Mouse (Mus musculus): ENCODE data around the gene Olfr805. TPM values are rescaled to one million over a fixed set of nuclear protein-coding genes. Genes with fewer than 3 reads are reported as not detected.

Olfr805 gene
- total RNA-seq (2021): not detected
- long read RNA-seq, experiment 1: 0 reads
- long read RNA-seq, experiment 2: 0 reads

DNA sequence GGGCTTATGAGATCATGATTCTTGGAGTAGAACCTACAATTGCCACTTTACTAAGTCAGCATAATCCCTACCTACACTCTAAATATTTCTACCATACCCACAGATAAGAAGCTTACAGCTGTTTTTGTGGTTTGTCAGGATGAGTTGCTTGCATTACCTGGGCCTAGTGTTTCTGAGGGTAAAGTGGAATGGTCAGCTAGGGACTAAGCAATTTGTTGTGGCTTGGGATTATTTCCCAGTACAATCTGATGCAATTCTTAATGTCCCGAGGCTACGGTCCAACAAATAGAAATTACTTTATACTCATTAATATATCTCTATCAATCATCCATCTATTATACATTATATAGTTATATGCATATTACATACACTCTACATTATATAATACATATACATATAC, at the start of gene Olfr805:
Gene Olfr805, minus strand, starts transcription at position 101 of the 400 bp plus-strand sequence.
- no peak for DNase-seq (ENCODE audit: low spot score in 2 of 2)

DNA sequence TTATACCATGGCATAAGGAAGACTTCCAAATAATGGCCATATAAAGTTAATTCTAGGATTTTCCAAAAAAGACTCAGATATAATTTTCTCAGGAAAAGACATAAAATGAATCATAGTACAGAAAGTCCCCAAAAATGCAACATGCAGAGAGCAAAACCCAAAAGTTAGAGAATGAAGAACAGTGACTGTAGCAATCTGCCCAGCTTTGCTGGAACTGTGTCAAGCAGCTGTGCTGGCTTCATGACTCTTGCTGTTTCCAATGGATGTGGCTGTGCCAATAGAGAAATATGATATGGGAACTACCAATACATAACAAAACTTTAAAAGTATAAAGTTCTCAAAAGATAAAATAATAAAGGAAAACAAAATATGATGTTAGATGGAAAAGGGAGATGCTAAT, 48.9 kb upstream of the Olfr805 start:
- DNase-seq (ENCODE audit: low spot score in 2 of 2): no peak

DNA sequence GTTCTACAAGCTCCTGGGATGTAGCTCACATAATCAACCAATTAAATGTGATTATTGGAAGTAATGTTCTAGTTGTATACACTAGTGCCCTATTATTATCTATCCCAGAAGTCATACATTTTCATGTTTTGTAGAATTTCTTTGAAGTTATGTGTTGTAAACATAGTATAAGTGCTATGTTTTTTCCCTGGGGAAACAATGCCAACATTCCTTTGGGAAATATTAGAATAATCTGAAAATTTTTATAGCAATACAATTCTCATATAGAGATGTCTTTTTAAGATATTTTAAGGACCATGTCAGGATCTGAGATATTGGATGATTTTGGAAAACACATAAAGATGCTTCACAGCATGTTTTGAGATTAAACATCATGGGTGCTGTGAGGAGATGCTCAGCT, 45.2 kb upstream of the Olfr805 start, which contains the start of gene Olfr809:
Gene Olfr809, plus strand, starts transcription at position 301 of the 400 bp plus-strand sequence.
- DNase-seq (ENCODE audit: low spot score in 2 of 2): no peak

DNA sequence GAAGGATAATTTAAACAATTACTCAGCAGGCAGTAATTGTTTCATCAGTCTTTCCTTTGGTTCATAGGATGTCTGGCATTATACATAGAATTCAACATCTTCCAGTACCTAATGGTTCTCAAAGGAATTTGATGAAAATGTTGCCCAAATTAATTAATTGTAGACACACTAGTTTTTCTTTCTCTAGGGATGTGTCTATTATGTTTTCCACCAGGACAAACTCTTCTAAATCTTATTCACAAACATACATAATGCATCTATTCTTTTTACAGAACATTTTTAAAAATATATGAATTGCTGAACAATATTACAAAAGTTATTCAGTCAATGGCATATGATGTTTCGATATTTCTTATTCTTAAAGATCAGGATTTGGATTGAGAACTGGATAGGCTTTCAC, 36.0 kb upstream of the Olfr805 start, which contains the start of gene Olfr808:
Gene Olfr808, plus strand, starts transcription at position 301 of the 400 bp plus-strand sequence.
- DNase-seq (ENCODE audit: low spot score in 2 of 2): no peak

DNA sequence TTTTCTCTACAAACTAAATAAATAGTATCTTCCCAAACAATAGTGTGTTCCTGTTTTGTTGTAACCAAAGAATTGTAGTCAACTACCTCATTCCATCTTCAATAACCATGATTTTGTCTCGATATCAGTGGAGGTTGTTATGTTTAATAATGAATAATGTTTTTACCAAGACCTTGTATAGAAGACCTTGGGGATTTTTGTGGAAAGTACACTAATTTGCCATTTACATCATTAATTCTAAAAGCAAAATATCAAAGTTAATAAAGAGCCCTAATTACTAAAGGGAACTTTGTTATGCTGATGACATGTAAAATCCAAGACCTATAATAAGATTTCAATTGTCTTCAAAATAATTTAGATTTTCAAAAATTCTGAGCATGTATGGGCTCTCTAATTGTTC, 28.5 kb upstream of the Olfr805 start, which contains the start of gene Olfr807:
Gene Olfr807, minus strand, starts transcription at position 101 of the 400 bp plus-strand sequence.
- no peak for DNase-seq (ENCODE audit: low spot score in 2 of 2)

DNA sequence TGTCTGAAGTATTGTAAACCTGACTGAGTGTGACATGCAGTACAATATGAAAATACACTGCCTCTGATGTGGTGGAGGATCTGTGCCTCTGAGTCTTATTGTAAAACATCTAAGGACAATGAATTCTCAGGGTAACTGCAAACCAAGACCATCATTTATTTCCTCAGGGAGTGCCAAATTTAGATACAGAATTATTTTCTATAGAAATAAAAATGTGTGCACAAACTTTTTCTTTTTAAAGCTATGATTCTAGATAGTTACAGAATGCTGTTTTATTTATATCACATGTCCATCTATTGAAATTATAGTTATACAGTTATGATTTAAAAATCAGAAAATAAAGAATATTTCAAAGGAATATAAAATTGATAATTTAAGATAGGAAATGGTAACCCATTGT, 12.6 kb upstream of the Olfr805 start, which contains the start of gene Olfr806:
Gene Olfr806, minus strand, starts transcription at position 101 of the 400 bp plus-strand sequence.
- no peak for DNase-seq (ENCODE audit: low spot score in 2 of 2)

DNA sequence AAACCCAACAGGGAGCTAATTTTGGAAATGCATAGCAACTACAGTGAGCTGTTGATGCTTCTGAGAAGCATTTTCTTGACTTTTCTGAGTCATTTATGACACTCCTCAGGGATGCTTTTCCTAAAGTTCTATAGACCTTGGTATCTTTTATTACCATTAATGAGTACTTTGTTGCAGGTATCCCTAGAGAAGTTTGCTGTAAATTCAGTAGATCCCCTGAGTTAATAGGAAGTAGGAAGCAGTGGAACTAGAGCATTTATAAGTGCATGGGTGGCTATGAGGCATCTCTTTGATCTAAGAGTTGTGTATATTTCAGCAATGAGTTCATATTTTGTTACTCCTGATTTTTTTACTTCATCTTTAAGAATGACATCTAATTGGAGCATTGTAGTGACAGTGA, 26.3 kb downstream of the Olfr805 start, which contains the start of gene Olfr804:
Gene Olfr804, plus strand, starts transcription at position 301 of the 400 bp plus-strand sequence.
- DNase-seq (ENCODE audit: low spot score in 2 of 2): no peak

DNA sequence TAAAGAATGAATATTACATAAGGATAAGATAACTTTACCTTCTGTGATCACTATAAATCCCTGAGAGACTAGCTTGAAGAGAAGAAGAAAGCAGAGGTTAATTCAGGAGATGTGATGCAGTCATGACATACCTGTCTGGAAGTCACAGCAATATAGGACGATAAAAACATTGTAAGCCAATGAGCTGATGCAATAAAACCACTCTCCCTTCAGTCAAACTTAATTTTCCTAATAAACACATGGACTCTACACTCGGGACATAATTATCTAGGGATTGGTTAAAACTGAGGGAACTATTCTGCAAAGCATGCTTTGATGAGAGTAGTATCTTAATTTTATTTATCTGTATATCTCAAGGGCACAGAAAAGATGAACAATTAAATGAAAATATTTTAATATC, 35.0 kb downstream of the Olfr805 start, which contains the start of gene Olfr803:
Gene Olfr803, minus strand, starts transcription at position 101 of the 400 bp plus-strand sequence.
- DNase-seq (ENCODE audit: low spot score in 2 of 2): no peak

DNA sequence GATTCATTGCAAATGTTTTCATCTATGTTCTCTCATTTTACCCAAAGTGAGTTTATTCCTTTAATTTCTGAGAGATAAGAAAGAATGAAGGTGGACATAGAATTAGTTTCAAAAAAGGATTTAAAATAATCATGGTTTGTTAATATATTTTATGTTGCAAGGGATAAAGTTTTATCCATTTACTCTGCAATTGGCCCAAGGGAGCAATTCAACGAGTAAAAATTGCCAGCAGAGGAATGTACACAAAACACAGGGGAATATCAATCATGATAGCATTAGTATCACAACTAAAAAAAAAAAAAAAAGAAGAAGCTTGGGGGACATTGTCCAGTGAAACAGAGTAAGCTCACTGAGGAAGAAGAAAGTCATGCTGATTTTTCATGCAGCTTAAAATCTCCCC, 41.1 kb downstream of the Olfr805 start, which contains the start of gene Olfr802:
Gene Olfr802, minus strand, starts transcription at position 101 of the 400 bp plus-strand sequence.
- no peak for DNase-seq (ENCODE audit: low spot score in 2 of 2)

DNA sequence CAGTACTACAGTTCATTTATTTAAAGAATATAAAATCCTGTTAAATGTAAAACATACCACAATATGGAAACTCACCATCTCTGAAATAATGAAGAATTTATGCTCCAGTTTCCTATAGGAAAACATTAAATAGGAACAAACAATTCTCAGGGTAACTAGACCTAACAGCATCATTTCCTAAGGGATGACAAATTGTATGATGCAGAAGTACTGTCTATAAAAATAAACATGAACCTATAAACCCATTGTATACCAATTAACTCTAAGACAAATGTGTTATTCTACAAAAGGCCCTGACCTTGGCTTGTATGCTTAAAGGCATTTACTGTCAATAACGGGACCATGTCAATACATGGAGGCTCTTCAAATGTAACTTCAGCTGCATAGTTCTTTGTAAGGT, 55.4 kb downstream of the Olfr805 start, which contains the start of gene Olfr801:
Gene Olfr801, minus strand, starts transcription at position 101 of the 400 bp plus-strand sequence.
- DNase-seq (ENCODE audit: low spot score in 2 of 2): no peak

Small RNAs within 50 kb of the gene (microRNA-seq; reads per million reads assigned to microRNA genes)
- 0 reads per million in 2 experiments for gene Gm24485

Other genes starting within 250 kb of the Olfr805 start
- gene Olfr789, start 244.6 kb downstream of the Olfr805 start, total RNA-seq (2021): not detected
- not detected for gene Olfr790, start 230.9 kb downstream of the Olfr805 start, total RNA-seq (2021)
- not detected for gene Olfr791, start 207.6 kb downstream of the Olfr805 start, total RNA-seq (2021)
- gene Olfr792, start 190.2 kb downstream of the Olfr805 start, total RNA-seq (2021): not detected
- gene Olfr794, start 161.7 kb downstream of the Olfr805 start, total RNA-seq (2021): not detected
- not detected for gene Olfr796, start 116.8 kb downstream of the Olfr805 start, total RNA-seq (2021)
- gene Olfr798, start 101.4 kb downstream of the Olfr805 start, total RNA-seq (2021): not detected
- not detected for gene Olfr799, start 91.9 kb downstream of the Olfr805 start, total RNA-seq (2021)
- not detected for gene Olfr800, start 71.7 kb downstream of the Olfr805 start, total RNA-seq (2021)
- gene Olfr801, start 55.5 kb downstream of the Olfr805 start, total RNA-seq (2021): not detected
- not detected for gene Olfr802, start 41.2 kb downstream of the Olfr805 start, total RNA-seq (2021)
- not detected for gene Olfr803, start 35.1 kb downstream of the Olfr805 start, total RNA-seq (2021)
- gene Olfr804, start 26.2 kb downstream of the Olfr805 start, total RNA-seq (2021): not detected
- gene Olfr806, start 12.5 kb upstream of the Olfr805 start, total RNA-seq (2021): not detected
- gene Olfr807, start 28.4 kb upstream of the Olfr805 start, total RNA-seq (2021): not detected
- not detected for gene Olfr808, start 36.1 kb upstream of the Olfr805 start, total RNA-seq (2021)
- not detected for gene Olfr809, start 45.3 kb upstream of the Olfr805 start, total RNA-seq (2021)
- gene Olfr810, start 65.5 kb upstream of the Olfr805 start, total RNA-seq (2021): not detected
- not detected for gene Olfr811, start 75.0 kb upstream of the Olfr805 start, total RNA-seq (2021)
- not detected for gene Olfr812, start 116.7 kb upstream of the Olfr805 start, total RNA-seq (2021)
- gene Olfr813, start 126.0 kb upstream of the Olfr805 start, total RNA-seq (2021): not detected
- gene Olfr814, start 150.5 kb upstream of the Olfr805 start, total RNA-seq (2021): not detected
- not detected for gene Olfr815, start 176.5 kb upstream of the Olfr805 start, total RNA-seq (2021)
- not detected for gene Olfr816, start 186.2 kb upstream of the Olfr805 start, total RNA-seq (2021)
- not detected for gene Olfr818, start 219.7 kb upstream of the Olfr805 start, total RNA-seq (2021)
- not detected for gene Olfr819, start 237.9 kb upstream of the Olfr805 start, total RNA-seq (2021)
- gene Olfr247, start 246.8 kb upstream of the Olfr805 start, total RNA-seq (2021): not detected